Mouse (Mus musculus) erythroblast, embryonic 14.5 days (primary cell): ENCODE results near the gene Nemp1. TPM values are rescaled to one million over a fixed set of nuclear protein-coding genes. Genes with fewer than 3 reads are reported as not detected.

Experiments used
- H3K27me3 ChIP-seq: 2 replicates; pipeline ENCODE4 v1.6.1; 2012; ENCODE audit warnings: inconsistent platforms; ENCODE audit not compliant: control insufficient read depth
- H3K36me3 ChIP-seq: 2 replicates; pipeline ENCODE4 v1.6.1; 2012; ENCODE audit warnings: mild to moderate bottlenecking, inconsistent platforms; ENCODE audit not compliant: control insufficient read depth
- H3K4me1 ChIP-seq: 2 replicates; pipeline ENCODE4 v1.6.1; 2012; ENCODE audit warnings: inconsistent platforms; ENCODE audit not compliant: control insufficient read depth
- H3K4me3 ChIP-seq: replicated peaks from 2 replicates; pipeline ENCODE3; 2012; ENCODE audit warnings: moderate library complexity, mild to moderate bottlenecking, inconsistent platforms
- H3K9me3 ChIP-seq: 2 replicates; pipeline ENCODE4 v1.6.1; 2012; ENCODE audit warnings: low read length, inconsistent platforms, mixed read lengths; ENCODE audit not compliant: control insufficient read depth
- GATA1 ChIP-seq: IDR thresholded peaks from 2 replicates; pipeline ENCODE4 v1.6.1; 2012; ENCODE audit warnings: low read length, inconsistent platforms, mixed read lengths
- TAL1 ChIP-seq: IDR thresholded peaks from 3 replicates; pipeline ENCODE4 v1.6.1; 2012; ENCODE audit warnings: low read length, inconsistent platforms, mixed read lengths
- polyA plus RNA-seq: library from polyadenylated mRNA; stranded (reverse); fragments of >175 nt; gene quantifications from 2 replicates; pipeline ENCODE4 v1.2.3, GENCODE M21; 2012

Gene Nemp1
- polyA plus RNA-seq, 1 experiment: 0.14 TPM

DNA sequence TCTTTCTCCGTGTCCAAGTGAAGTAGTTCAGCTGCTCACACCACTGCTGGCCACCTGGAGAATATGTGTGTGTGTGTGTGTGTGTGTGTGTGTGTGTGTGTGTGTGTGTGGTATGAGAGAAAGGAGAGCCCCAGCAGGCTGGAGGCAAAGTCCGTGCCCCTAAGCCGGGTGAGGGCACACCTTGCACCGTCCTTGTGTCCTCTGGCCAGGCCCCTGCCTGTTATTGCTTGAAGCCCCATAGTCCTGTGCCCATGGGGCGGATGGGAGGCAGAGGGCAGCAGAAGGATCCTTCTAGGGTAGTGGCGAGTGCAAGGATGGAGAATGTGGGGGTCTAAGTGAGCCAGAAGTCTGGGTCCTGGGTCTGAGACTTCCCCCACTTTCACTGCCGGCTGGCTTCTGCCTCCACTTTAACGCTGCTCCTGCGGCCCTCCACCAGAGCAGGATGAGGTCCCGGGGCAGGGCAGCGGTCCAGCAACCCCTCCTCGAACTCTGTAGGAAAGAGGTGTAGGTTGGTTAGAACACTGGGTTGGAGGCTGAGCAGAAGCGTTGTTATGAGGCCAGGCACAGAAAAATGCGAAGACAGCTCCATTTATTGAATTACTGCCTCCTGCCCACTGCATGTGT is 5.3 kb upstream of the Nemp1 start:
- H3K4me1 ChIP-seq: peaks cover 28% of the 10 kb centered on the region
- peak overlapping the region; percentile 14 for H3K4me3 ChIP-seq

DNA sequence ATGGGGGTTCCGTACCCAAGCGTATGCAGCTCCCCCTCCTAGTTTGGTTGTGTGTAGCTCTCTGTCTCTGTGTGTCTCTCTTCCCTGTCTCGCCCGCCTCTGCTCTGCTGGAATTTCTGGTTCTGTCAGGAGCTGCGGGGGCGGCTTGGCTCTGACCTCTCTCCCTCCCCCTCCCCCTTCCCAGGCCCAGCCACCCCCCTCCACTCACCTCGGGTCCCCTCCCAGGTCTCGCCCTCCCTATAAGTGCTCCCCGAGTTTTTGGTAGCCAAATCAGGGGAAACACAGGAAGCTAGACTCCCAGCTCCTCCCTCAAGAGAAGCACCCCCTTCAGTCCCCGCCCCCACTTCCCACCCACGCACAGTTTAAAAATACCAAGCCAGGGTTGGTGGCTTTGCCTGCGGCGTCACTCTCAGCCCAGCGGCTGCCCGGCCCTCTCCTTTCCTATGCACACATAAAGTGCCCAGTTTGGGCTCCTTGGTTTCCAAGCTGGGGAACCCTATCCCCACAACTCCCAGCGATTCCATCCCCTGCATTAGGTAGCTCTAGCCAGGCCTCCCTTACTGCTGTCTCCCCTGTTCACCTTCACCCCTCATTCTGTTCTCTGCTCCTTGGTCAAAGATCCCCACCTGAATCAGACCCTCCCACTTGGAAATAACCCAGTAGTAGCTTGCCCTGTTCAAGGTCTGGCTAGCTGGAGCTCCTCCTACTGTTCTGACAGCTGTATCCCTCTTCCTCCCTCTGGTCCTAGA is 4.6 kb upstream of the Nemp1 start:
- Histone ChIP-seq H3K27me3 (peaks cover 57% of the 10 kb centered on the region), H3K4me3 (peak overlapping the region; percentile 14), H3K9me3 (peaks cover 2% of the 10 kb centered on the region; the same call in 1 of the 2 replicates), H3K4me1 (peaks cover 34% of the 10 kb centered on the region), H3K36me3 (peaks cover 25% of the 10 kb centered on the region)
- no peak for TF ChIP-seq TAL1

More for the DNA sequence above, 5.3 kb upstream of the Nemp1 start:
- TF ChIP-seq TAL1 (no peak), GATA1 (no peak)
- H3K27me3 ChIP-seq: peaks cover 50% of the 10 kb centered on the region
- peaks cover 30% of the 10 kb centered on the region for H3K36me3 ChIP-seq
- H3K9me3 ChIP-seq: no peaks in the 10 kb centered on the region

DNA sequence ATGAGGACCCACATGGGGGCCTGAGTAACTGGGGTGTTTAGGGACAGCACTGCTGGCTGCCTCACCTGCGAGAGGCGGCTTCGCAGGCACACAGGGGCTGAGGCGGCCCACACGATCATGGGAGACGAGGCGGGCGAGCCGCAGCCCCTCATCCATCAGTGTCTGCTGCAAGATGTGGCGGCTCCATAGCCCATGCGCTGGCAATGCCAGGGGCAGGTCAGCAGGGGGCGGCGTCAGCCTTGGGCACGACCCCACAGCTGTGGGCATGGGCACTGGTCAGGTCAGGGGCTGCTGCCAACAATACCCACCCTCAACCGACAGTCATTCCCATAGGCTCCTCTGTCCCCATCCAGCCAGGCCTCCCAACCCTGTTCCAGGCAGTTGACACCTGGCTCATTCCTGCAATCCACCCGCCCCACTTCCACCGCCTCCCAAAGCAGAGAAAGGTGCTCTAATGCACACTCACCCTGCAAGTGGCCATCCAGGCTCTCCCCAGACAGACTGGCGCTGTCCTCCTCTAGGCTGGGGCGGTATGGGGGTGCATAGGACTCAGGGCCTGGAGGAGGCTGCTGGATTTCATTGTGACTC is 3.9 kb upstream of the Nemp1 start:
- TF ChIP-seq TAL1 (no peak), GATA1 (no peak)
- H3K27me3 ChIP-seq: peaks cover 64% of the 10 kb centered on the region
- peaks cover 23% of the 10 kb centered on the region for H3K36me3 ChIP-seq
- H3K4me3 ChIP-seq: no peak overlapping the region
- H3K4me1 ChIP-seq: peaks cover 39% of the 10 kb centered on the region
- peaks cover 4% of the 10 kb centered on the region; the same call in 1 of the 2 replicates for H3K9me3 ChIP-seq

DNA sequence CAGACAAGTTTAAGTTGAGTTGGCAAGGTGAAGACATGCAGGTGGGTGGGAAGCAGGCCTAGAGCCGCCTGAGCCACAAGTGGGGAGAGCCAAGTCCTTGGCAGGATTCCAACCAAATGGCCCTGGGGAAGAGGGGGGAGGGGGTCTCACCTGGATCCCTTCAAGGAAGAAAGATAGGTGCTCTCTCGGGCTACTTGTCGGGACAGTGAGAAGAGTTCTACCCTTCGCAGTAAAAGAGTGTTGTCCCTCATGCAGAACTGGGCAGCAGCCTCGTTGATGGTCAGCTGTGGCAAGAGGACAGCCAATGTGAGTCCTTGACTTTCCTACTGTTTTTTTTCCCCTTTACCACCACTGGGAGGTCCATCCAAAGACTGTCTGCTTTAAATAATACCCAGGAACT is 3.1 kb upstream of the Nemp1 start:
- peaks cover 72% of the 10 kb centered on the region for H3K27me3 ChIP-seq
- H3K4me1 ChIP-seq: peaks cover 43% of the 10 kb centered on the region
- no peak for TF ChIP-seq GATA1
- TF ChIP-seq TAL1: no peak
- peaks cover 18% of the 10 kb centered on the region for H3K36me3 ChIP-seq
- H3K4me3 ChIP-seq: no peak overlapping the region
- H3K9me3 ChIP-seq: peaks cover 4% of the 10 kb centered on the region; the same call in 1 of the 2 replicates

DNA sequence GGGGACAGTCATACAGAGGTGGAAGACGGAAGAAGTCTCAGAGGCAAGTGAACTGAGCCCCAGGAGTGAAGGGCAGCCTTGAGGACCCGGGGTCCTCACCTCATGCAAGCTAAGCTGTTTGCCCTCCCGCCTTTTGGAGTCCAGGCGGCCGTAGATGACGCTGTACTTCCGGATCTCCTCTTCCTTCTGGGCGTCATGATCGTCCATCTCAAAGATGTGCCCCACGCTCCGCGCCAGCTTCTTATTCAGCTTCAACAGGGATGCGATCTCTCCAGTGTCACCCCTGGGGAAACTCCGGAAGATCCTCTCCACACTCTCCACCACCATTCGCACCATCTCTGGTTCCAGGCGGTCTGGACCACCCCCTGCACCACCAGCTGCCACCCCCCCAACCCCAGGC is 2.5 kb upstream of the Nemp1 start:
- Histone ChIP-seq H3K4me1 (peaks cover 43% of the 10 kb centered on the region), H3K36me3 (peaks cover 16% of the 10 kb centered on the region), H3K27me3 (peaks cover 78% of the 10 kb centered on the region), H3K9me3 (peaks cover 4% of the 10 kb centered on the region; the same call in 1 of the 2 replicates), H3K4me3 (no peak overlapping the region)
- no peak for TF ChIP-seq TAL1
- TF ChIP-seq GATA1: no peak

DNA sequence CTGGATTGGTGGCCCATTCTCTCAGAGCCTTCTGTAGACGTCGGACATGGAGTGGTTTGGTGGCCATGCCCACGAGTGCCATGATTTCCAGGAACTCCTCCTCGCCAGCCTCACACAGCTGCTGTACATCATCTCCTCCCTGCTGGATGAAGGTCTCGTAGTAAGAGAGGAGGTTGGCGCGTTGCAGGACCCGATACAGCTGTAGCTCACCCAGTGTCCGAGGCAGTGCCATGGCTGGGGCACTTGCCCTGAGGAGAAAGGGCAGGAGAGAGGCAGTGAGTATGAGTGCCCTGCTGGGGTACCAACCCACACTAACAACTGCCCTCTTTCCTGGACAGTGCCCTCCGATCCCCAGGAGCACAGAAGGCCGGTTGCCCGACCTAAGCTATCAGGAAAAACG is 1.8 kb upstream of the Nemp1 start:
- peaks cover 84% of the 10 kb centered on the region for H3K27me3 ChIP-seq
- TF ChIP-seq TAL1: no peak
- TF ChIP-seq GATA1: no peak
- H3K4me1 ChIP-seq: peaks cover 43% of the 10 kb centered on the region
- peaks cover 9% of the 10 kb centered on the region for H3K36me3 ChIP-seq
- H3K4me3 ChIP-seq: no peak overlapping the region
- peaks cover 4% of the 10 kb centered on the region; the same call in 1 of the 2 replicates for H3K9me3 ChIP-seq

DNA sequence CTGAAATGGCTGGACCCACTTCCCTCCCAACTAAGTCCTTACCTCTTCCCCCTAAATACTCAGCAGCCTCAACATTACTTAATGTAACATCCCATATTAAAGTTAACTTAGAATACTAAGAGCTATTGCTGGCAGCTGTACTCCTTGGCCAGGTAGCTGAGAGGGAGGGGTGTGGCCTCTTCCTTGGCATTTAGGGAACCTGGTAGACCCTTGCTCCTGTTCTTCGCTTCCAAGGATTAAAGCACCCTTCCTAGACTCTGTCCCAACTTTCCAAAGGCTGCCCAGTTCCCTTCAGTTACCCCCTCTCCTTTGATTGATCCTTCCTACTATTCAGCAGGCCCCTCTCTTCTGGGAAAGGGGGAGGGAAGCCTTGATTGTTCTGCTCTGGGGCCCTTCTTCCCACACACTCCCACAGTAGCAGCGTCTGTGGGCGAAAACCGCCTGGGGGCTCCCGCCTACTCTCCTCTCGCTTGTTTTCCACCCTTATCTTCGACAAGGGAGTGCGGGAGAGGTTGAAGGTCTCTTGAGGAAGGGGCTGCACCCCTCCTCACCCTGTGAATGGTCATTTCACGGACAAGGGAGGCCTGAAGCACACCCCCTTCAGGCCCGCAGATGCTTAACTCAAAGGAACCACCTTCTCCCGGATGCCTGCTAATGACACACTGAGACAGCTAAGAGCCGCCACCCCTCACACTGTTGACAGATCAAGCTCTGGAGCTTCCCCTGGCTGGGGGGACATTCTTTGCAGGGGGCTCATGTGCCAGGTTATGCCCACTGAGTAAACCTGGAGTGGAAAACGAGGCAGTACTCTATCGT is 1.1 kb upstream of the Nemp1 start:
- peaks cover 87% of the 10 kb centered on the region for H3K27me3 ChIP-seq
- H3K4me3 ChIP-seq: peak overlapping the region; percentile 57
- peaks cover 43% of the 10 kb centered on the region for H3K4me1 ChIP-seq

DNA sequence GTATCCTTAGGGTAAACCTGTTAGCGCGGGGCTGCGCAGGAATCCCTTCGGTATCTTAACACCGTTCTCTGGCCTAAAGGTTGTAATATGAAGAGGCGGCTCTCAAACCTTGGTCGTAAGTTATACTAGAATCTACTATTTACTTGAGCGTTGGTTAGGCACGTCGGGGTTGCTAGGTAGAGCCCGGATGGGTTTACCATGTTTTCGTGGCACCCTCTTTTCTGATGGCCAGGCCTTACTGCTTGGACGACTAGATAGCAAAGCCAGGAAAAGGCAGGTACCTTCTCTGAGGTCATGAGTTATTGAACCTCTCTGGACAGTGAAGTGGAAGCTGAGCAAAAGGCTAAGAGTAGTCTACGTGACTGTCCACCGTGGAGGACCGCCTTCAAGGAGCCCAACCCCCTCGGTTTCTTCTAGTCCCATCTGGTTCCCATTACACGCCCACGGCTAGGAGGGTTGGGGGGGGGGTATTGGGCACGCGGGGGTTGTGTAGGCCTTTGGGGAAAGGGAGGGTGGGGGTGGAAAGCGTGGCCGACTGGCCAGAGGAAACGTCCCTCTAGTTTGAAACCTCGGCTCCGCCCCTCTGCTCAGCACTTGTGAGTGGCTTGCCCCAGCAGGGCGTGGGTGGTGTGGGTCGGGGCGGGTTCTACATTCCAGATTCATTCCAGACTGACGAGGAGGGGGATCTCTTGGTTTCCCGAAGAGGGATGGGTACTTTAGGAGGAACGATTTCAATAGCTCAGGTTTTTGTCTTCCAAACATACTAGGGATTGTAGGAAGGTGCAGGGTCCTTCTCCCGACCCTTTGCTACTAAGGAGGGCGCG is 780 bp downstream of the Nemp1 start:
- Histone ChIP-seq H3K4me1 (peaks cover 33% of the 10 kb centered on the region), H3K27me3 (peaks cover 76% of the 10 kb centered on the region), H3K9me3 (peaks cover 4% of the 10 kb centered on the region; the same call in 1 of the 2 replicates), H3K36me3 (peaks cover 8% of the 10 kb centered on the region; the same call in 1 of the 2 replicates), H3K4me3 (peak overlapping the region; percentile 34)
- TF ChIP-seq TAL1 (no peak), GATA1 (no peak)

More for the DNA sequence above, 1.1 kb upstream of the Nemp1 start:
- H3K36me3 ChIP-seq: peaks cover 8% of the 10 kb centered on the region; the same call in 1 of the 2 replicates
- TF ChIP-seq GATA1: no peak
- no peak for TF ChIP-seq TAL1
- H3K9me3 ChIP-seq: peaks cover 4% of the 10 kb centered on the region; the same call in 1 of the 2 replicates
